Mouse (Mus musculus): Measurements from ENCODE around the gene Isx. TPM values are rescaled to one million over a fixed set of nuclear protein-coding genes. Genes with fewer than 3 reads are reported as not detected.

Gene Isx
- polyA plus RNA-seq, 1 experiment from 2014 or later, result 1.2 TPM

DNA sequence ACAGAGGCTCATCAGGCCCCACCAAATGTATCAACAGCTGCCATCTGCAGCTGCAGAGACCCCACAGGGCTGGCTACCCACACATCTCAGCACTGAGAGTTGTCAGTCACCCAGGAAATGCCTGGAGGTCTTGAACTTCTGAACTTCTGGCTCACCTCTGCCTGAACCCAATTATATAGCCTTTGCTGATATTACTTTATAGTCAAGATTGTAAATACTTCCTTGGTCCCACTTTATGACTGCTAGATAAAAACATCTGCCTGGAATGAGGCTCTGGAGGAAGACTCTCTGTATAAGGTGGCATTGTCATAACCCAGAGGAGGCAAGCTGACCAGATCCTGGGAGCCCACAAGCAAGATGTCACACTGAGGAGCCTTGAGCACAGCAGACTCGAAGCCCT is 28.8 kb downstream of the Isx start:
- Histone ChIP-seq H3K4me3 (ENCODE audit: low read depth, low read length) (no peak overlapping the region), H3K27ac (replicated peaks) (no peak overlapping the region), H3K4me1 (replicated peaks; ENCODE audit: control insufficient read depth, insufficient read depth) (no peaks in the 10 kb centered on the region), H3K4me2 (replicated peaks; ENCODE audit: low read depth) (no peak overlapping the region), H3K36me3 (ENCODE audit: control insufficient read depth, insufficient read depth, low read length) (no peaks in the 10 kb centered on the region), H3K27me3 (ENCODE audit: control insufficient read depth, insufficient read depth, low read length) (no peaks in the 10 kb centered on the region), H3K9ac (ENCODE audit: low read length) (no peak overlapping the region), H3K9me3 (ENCODE audit: control insufficient read depth, low read length) (no peaks in the 10 kb centered on the region)
- no peak for ATAC-seq (ENCODE audit: low FRiP score, low TSS enrichment)
- TF ChIP-seq EP300 (optimal IDR thresholded peaks at IDR 0.05), result no peak
- WGBS, result 78% methylated on average over 1 of the region's 1 CpGs
- DNase-seq (ENCODE audit: low spot score), result no peak

GRCm38 (mm10) chr8:74903054-74903842 is 30.3 kb downstream of the Isx start:
- 38% methylated on average over 6 of the region's 6 CpGs for WGBS
- DNase-seq (ENCODE audit: low spot score), result no peak
- Histone ChIP-seq H3K4me2 (replicated peaks; ENCODE audit: low read depth) (no peak overlapping the region), H3K27ac (replicated peaks) (no peak overlapping the region), H3K36me3 (ENCODE audit: control insufficient read depth, insufficient read depth, low read length) (no peaks in the 10 kb centered on the region), H3K4me3 (ENCODE audit: low read depth, low read length) (no peak overlapping the region), H3K9ac (ENCODE audit: low read length) (no peak overlapping the region), H3K9me3 (ENCODE audit: control insufficient read depth, low read length) (no peaks in the 10 kb centered on the region), H3K4me1 (replicated peaks; ENCODE audit: control insufficient read depth, insufficient read depth) (no peaks in the 10 kb centered on the region), H3K27me3 (ENCODE audit: control insufficient read depth, insufficient read depth, low read length) (no peaks in the 10 kb centered on the region)
- TF ChIP-seq CTCF (IDR thresholded peaks at IDR 0.05; ENCODE audit: low read depth) (no peak), EP300 (optimal IDR thresholded peaks at IDR 0.05) (no peak)
- ATAC-seq (ENCODE audit: low FRiP score, low TSS enrichment), result no peak

DNA sequence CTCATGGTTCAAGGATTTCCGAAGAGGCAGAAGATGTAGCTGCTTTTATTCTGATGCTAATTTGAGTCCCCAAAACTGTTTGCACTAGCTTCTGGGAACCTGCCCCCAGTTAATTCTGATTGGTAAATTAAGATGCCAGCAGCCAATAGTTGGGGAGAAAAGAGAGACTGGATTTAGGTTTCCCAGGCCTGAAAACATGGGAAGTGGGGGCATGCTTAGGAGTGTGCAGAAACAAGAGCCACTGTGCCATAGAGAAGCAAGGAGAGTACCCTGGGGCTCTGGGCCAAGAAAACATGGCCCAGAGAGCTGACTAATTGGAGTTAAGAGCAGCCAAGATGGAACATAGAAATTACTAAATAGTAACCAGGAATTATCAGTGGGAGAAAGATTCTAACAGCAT is 33.4 kb downstream of the Isx start:
- H3K27ac ChIP-seq (replicated peaks), result no peak overlapping the region
- H3K36me3 ChIP-seq (ENCODE audit: control insufficient read depth, insufficient read depth, low read length), result no peaks in the 10 kb centered on the region
- ATAC-seq (ENCODE audit: low FRiP score, low TSS enrichment), result no peak
- H3K9me3 ChIP-seq (ENCODE audit: control insufficient read depth, low read length), result no peaks in the 10 kb centered on the region
- no peak for TF ChIP-seq CTCF (IDR thresholded peaks at IDR 0.05; ENCODE audit: low read depth)
- TF ChIP-seq EP300 (optimal IDR thresholded peaks at IDR 0.05), result no peak
- no peaks in the 10 kb centered on the region for H3K27me3 ChIP-seq (ENCODE audit: control insufficient read depth, insufficient read depth, low read length)
- DNase-seq (ENCODE audit: low spot score), result no peak
- WGBS, result 53% methylated on average over 1 of the region's 1 CpGs
- no peaks in the 10 kb centered on the region for H3K4me1 ChIP-seq (replicated peaks; ENCODE audit: control insufficient read depth, insufficient read depth)
- no peak overlapping the region for H3K4me3 ChIP-seq (ENCODE audit: low read depth, low read length)
- no peak overlapping the region for H3K9ac ChIP-seq (ENCODE audit: low read length)
- H3K4me2 ChIP-seq (replicated peaks; ENCODE audit: low read depth), result no peak overlapping the region

GRCm38 (mm10) chr8:74910708-74911107 is 37.7 kb downstream of the Isx start:
- no peaks in the 10 kb centered on the region for H3K4me1 ChIP-seq (replicated peaks; ENCODE audit: control insufficient read depth, insufficient read depth)
- no peak overlapping the region for H3K9ac ChIP-seq (ENCODE audit: low read length)
- no peak overlapping the region for H3K4me2 ChIP-seq (replicated peaks; ENCODE audit: low read depth)
- H3K27me3 ChIP-seq (ENCODE audit: control insufficient read depth, insufficient read depth, low read length), result no peaks in the 10 kb centered on the region
- WGBS, result 96% methylated on average over 1 of the region's 1 CpGs
- no peaks in the 10 kb centered on the region for H3K9me3 ChIP-seq (ENCODE audit: control insufficient read depth, low read length)
- no peak overlapping the region for H3K4me3 ChIP-seq (ENCODE audit: low read depth, low read length)
- ATAC-seq (ENCODE audit: low FRiP score, low TSS enrichment) (peak; percentile 56; the same call in 1 of the 2 replicates), DNase-seq (ENCODE audit: low spot score) (no peak)
- TF ChIP-seq EP300 (optimal IDR thresholded peaks at IDR 0.05) (no peak), CTCF (IDR thresholded peaks at IDR 0.05; ENCODE audit: low read depth) (no peak)
- H3K27ac ChIP-seq (replicated peaks), result no peak overlapping the region
- H3K36me3 ChIP-seq (ENCODE audit: control insufficient read depth, insufficient read depth, low read length), result no peaks in the 10 kb centered on the region

- no peak for ATAC-seq (ENCODE audit: low FRiP score, low TSS enrichment)
Measured at GRCm38 (mm10) chr8:74920691-74921421, 47.9 kb downstream of the Isx start.

More at GRCm38 (mm10) chr8:74920691-74921421, 47.9 kb downstream of the Isx start:
- WGBS, result 57% methylated on average over 8 of the region's 8 CpGs
- Histone ChIP-seq H3K27me3 (ENCODE audit: control insufficient read depth, insufficient read depth, low read length) (no peaks in the 10 kb centered on the region), H3K27ac (replicated peaks) (no peak overlapping the region), H3K4me1 (replicated peaks; ENCODE audit: control insufficient read depth, insufficient read depth) (no peaks in the 10 kb centered on the region), H3K9ac (ENCODE audit: low read length) (no peak overlapping the region), H3K4me3 (ENCODE audit: low read depth, low read length) (no peak overlapping the region), H3K9me3 (ENCODE audit: control insufficient read depth, low read length) (no peaks in the 10 kb centered on the region), H3K36me3 (ENCODE audit: control insufficient read depth, insufficient read depth, low read length) (no peaks in the 10 kb centered on the region), H3K4me2 (replicated peaks; ENCODE audit: low read depth) (no peak overlapping the region)
- no peak for DNase-seq (ENCODE audit: low spot score)
- TF ChIP-seq CTCF (IDR thresholded peaks at IDR 0.05; ENCODE audit: low read depth) (no peak), EP300 (optimal IDR thresholded peaks at IDR 0.05) (no peak)

Measured in stomach, postnatal 0 days (tissue).